Mouse (Mus musculus) megakaryocyte, embryonic 14.5 days (primary cell): ENCODE data around the gene Rere.

Source experiments
- FLI1 ChIP-seq: IDR thresholded peaks from 2 replicates; pipeline ENCODE4 v1.6.1; 2012; ENCODE audit warnings: low read length, inconsistent platforms, mixed read lengths
- GATA1 ChIP-seq: IDR thresholded peaks from 3 replicates; pipeline ENCODE4 v1.6.1; 2012; ENCODE audit warnings: mixed read lengths, low read length, inconsistent platforms, borderline replicate concordance

GRCm38 (mm10) chr4:150549989-150550716 lies 268.7 kb downstream of the Rere start:
- TF ChIP-seq GATA1 (no peak), FLI1 (no peak)
